Mouse (Mus musculus) limb, embryonic 10.5 days (tissue): Measurements from ENCODE around the gene Axl. TPM values are rescaled to one million over a fixed set of nuclear protein-coding genes. Genes with fewer than 3 reads are reported as not detected.

Experiments
- DNase-seq: peaks from one replicate; pipeline ENCODE4 v3.0.0-alpha.2; 2017; ENCODE audit warnings: low spot score
- H3K27ac ChIP-seq: fragments of 300-500 bp; sonication (generic); 2 replicates; pipeline ENCODE4 v1.5.1; 2016; ENCODE audit warnings: mild to moderate bottlenecking
- H3K27me3 ChIP-seq: fragments of 300-500 bp; sonication (generic); 2 replicates; pipeline ENCODE4 v1.6.1; 2016; ENCODE audit warnings: low read depth, mild to moderate bottlenecking; ENCODE audit not compliant: poor library complexity, severe bottlenecking
- H3K36me3 ChIP-seq: fragments of 300-500 bp; sonication (generic); 2 replicates; pipeline ENCODE4 v1.6.1; 2016; ENCODE audit warnings: mild to moderate bottlenecking, moderate library complexity
- H3K4me1 ChIP-seq: fragments of 300-500 bp; sonication (generic); 2 replicates; pipeline ENCODE4 v1.6.1; 2016
- H3K4me3 ChIP-seq: fragments of 300-500 bp; sonication (generic); 2 replicates; pipeline ENCODE4 v1.5.1; 2016; ENCODE audit warnings: mild to moderate bottlenecking, moderate library complexity
- H3K9me3 ChIP-seq: fragments of 300-500 bp; sonication (generic); replicated peaks from 2 replicates; pipeline ENCODE4 v1.6.1; 2016; ENCODE audit warnings: mild to moderate bottlenecking
- WGBS: fragments of 180-500 bp; shearing (Covaris S2); methylation state at CpG from one replicate; pipeline ENCODE4 v1.1.7; 2016; 5-methylcytosine and 5-hydroxymethylcytosine counted together
- polyA plus RNA-seq: library from polyadenylated mRNA; unstranded; fragments of >200 nt; fragmentation: Nextera tagmentation; extraction: Ambion mirVana; gene quantifications from 2 replicates; pipeline ENCODE4 v1.2.1, GENCODE M21; 2016

Axl gene
- polyA plus RNA-seq, 1 experiment from 2014 or later: 28.1 TPM

- DNase-seq: no peak
- Histone ChIP-seq H3K27me3 (peaks cover 7% of the 10 kb centered on the region; the same call in 1 of the 2 replicates), H3K4me3 (peak overlapping the region; percentile 68), H3K9me3 (no peaks in the 10 kb centered on the region), H3K27ac (peak overlapping the region; percentile 83), H3K4me1 (peaks cover 45% of the 10 kb centered on the region), H3K36me3 (no peaks in the 10 kb centered on the region)
- 25% methylated on average over 9 of the region's 9 CpGs for WGBS
Observed at GRCm38 (mm10) chr7:25787456-25788219, 867 bp downstream of the Axl start.

- H3K9me3 ChIP-seq: no peaks in the 10 kb centered on the region
- no peaks in the 10 kb centered on the region for H3K36me3 ChIP-seq
- no peak for DNase-seq
- 67% methylated on average over 4 of the region's 4 CpGs for WGBS
- peaks cover 51% of the 10 kb centered on the region for H3K4me1 ChIP-seq
- H3K27ac ChIP-seq: 0 out of 2 replicates have a peak overlapping the region, but pooled peaks have one; percentile 83
- H3K27me3 ChIP-seq: peaks cover 7% of the 10 kb centered on the region; the same call in 1 of the 2 replicates
- peak overlapping the region; percentile 68; the same call in 1 of the 2 replicates for H3K4me3 ChIP-seq
Observed at GRCm38 (mm10) chr7:25786974-25787373, 1.5 kb downstream of the Axl start.

- H3K4me1 ChIP-seq: peaks cover 63% of the 10 kb centered on the region
- H3K9me3 ChIP-seq: no peaks in the 10 kb centered on the region
- no peak for DNase-seq
- no peaks in the 10 kb centered on the region for H3K36me3 ChIP-seq
- peaks cover 7% of the 10 kb centered on the region; the same call in 1 of the 2 replicates for H3K27me3 ChIP-seq
- no peak overlapping the region for H3K27ac ChIP-seq
- no peak overlapping the region for H3K4me3 ChIP-seq
- 67% methylated on average over 4 of the region's 4 CpGs for WGBS
Observed at GRCm38 (mm10) chr7:25785752-25786151, 2.8 kb downstream of the Axl start.

GRCm38 (mm10) chr7:25784808-25785207, 3.7 kb downstream of the Axl start:
- Histone ChIP-seq H3K9me3 (no peaks in the 10 kb centered on the region), H3K27me3 (peaks cover 7% of the 10 kb centered on the region; the same call in 1 of the 2 replicates), H3K4me1 (peaks cover 60% of the 10 kb centered on the region), H3K36me3 (no peaks in the 10 kb centered on the region), H3K4me3 (no peak overlapping the region), H3K27ac (no peak overlapping the region)
- WGBS: 57% methylated on average over 1 of the region's 1 CpGs
- DNase-seq: no peak

GRCm38 (mm10) chr7:25783746-25784145, 4.8 kb downstream of the Axl start:
- no peak overlapping the region for H3K4me3 ChIP-seq
- 59% methylated on average over 8 of the region's 8 CpGs for WGBS
- H3K27ac ChIP-seq: no peak overlapping the region
- peaks cover 7% of the 10 kb centered on the region; the same call in 1 of the 2 replicates for H3K27me3 ChIP-seq
- DNase-seq: no peak
- no peaks in the 10 kb centered on the region for H3K36me3 ChIP-seq
- peaks cover 49% of the 10 kb centered on the region for H3K4me1 ChIP-seq
- H3K9me3 ChIP-seq: no peaks in the 10 kb centered on the region

- no peak for DNase-seq
- peaks cover 7% of the 10 kb centered on the region; the same call in 1 of the 2 replicates for H3K27me3 ChIP-seq
- H3K4me3 ChIP-seq: no peak overlapping the region
- no peaks in the 10 kb centered on the region for H3K9me3 ChIP-seq
- H3K4me1 ChIP-seq: peaks cover 39% of the 10 kb centered on the region
- H3K27ac ChIP-seq: peak overlapping the region; percentile 16; the same call in 1 of the 2 replicates
- 85% methylated on average over 6 of the region's 6 CpGs for WGBS
- peaks cover 9% of the 10 kb centered on the region for H3K36me3 ChIP-seq
Observed at GRCm38 (mm10) chr7:25782744-25783143, 5.8 kb downstream of the Axl start.

- Histone ChIP-seq H3K4me3 (peak overlapping the region; percentile 54), H3K27ac (peak overlapping the region; percentile 90), H3K27me3 (peaks cover 1% of the 10 kb centered on the region; the same call in 1 of the 2 replicates), H3K4me1 (peaks cover 32% of the 10 kb centered on the region), H3K36me3 (peaks cover 16% of the 10 kb centered on the region), H3K9me3 (no peaks in the 10 kb centered on the region)
- peak; percentile 57 for DNase-seq
- WGBS: 41% methylated on average over 11 of the region's 11 CpGs
Observed at GRCm38 (mm10) chr7:25781937-25782610, 6.4 kb downstream of the Axl start.

GRCm38 (mm10) chr7:25781321-25781936, 7.1 kb downstream of the Axl start:
- no peaks in the 10 kb centered on the region for H3K27me3 ChIP-seq
- peaks cover 22% of the 10 kb centered on the region for H3K36me3 ChIP-seq
- H3K4me3 ChIP-seq: peak overlapping the region; percentile 54
- peaks cover 28% of the 10 kb centered on the region for H3K4me1 ChIP-seq
- 10% methylated on average over 33 of the region's 33 CpGs for WGBS
- H3K27ac ChIP-seq: peak overlapping the region; percentile 90
- H3K9me3 ChIP-seq: no peaks in the 10 kb centered on the region
- DNase-seq: peak; percentile 44

GRCm38 (mm10) chr7:25780753-25781152, 7.8 kb downstream of the Axl start:
- no peaks in the 10 kb centered on the region for H3K9me3 ChIP-seq
- H3K27ac ChIP-seq: peak overlapping the region; percentile 90; the same call in 1 of the 2 replicates
- DNase-seq: no peak
- H3K4me1 ChIP-seq: peaks cover 27% of the 10 kb centered on the region
- peaks cover 26% of the 10 kb centered on the region for H3K36me3 ChIP-seq
- no peaks in the 10 kb centered on the region for H3K27me3 ChIP-seq
- no peak overlapping the region for H3K4me3 ChIP-seq
- 68% methylated on average over 4 of the region's 4 CpGs for WGBS

- Histone ChIP-seq H3K36me3 (peaks cover 26% of the 10 kb centered on the region), H3K4me3 (no peak overlapping the region), H3K27ac (no peak overlapping the region), H3K9me3 (no peaks in the 10 kb centered on the region), H3K4me1 (peaks cover 25% of the 10 kb centered on the region), H3K27me3 (no peaks in the 10 kb centered on the region)
- 92% methylated on average over 5 of the region's 5 CpGs for WGBS
- no peak for DNase-seq
Observed at GRCm38 (mm10) chr7:25780021-25780420, 8.5 kb downstream of the Axl start.

GRCm38 (mm10) chr7:25768229-25768628, 20.3 kb downstream of the Axl start:
- Histone ChIP-seq H3K4me1 (peaks cover 8% of the 10 kb centered on the region), H3K9me3 (no peaks in the 10 kb centered on the region), H3K4me3 (no peak overlapping the region), H3K27ac (no peak overlapping the region), H3K27me3 (no peaks in the 10 kb centered on the region), H3K36me3 (peaks cover 57% of the 10 kb centered on the region)
- 90% methylated on average over 5 of the region's 5 CpGs for WGBS
- DNase-seq: no peak

GRCm38 (mm10) chr7:25766108-25766507, 22.4 kb downstream of the Axl start:
- no peak overlapping the region for H3K4me3 ChIP-seq
- DNase-seq: no peak
- no peaks in the 10 kb centered on the region for H3K27me3 ChIP-seq
- peaks cover 8% of the 10 kb centered on the region for H3K4me1 ChIP-seq
- no peaks in the 10 kb centered on the region for H3K9me3 ChIP-seq
- H3K36me3 ChIP-seq: peaks cover 56% of the 10 kb centered on the region
- no peak overlapping the region for H3K27ac ChIP-seq
- WGBS: 87% methylated on average over 6 of the region's 6 CpGs
